Mouse (Mus musculus): ENCODE results near the gene Heg1. TPM values are rescaled to one million over a fixed set of nuclear protein-coding genes. Genes with fewer than 3 reads are reported as not detected.

The Heg1 gene
- polyA plus RNA-seq, 1 experiment from 2014 or later, result 4.6 TPM

GRCm38 (mm10) chr16:33696811-33697575, 12.8 kb downstream of the Heg1 start:
- no peak overlapping the region for H3K27ac ChIP-seq (ENCODE audit: low read length)
- no peak for ATAC-seq (ENCODE audit: low read depth)
- no peak overlapping the region for H3K4me2 ChIP-seq (ENCODE audit: low read depth, low read length)
- no peak overlapping the region for H3K9ac ChIP-seq (ENCODE audit: low read depth, low read length)
- no peaks in the 10 kb centered on the region for H3K36me3 ChIP-seq (ENCODE audit: control insufficient read depth, insufficient read depth)
- 54% methylated on average over 13 of the region's 13 CpGs for WGBS (ENCODE audit: insufficient replicate concordance)
- peaks cover 8% of the 10 kb centered on the region for H3K4me1 ChIP-seq (ENCODE audit: control insufficient read depth, low read depth, low read length)
- no peaks in the 10 kb centered on the region for H3K27me3 ChIP-seq (ENCODE audit: control insufficient read depth, insufficient read depth, low read depth, low read length)
- no peaks in the 10 kb centered on the region for H3K9me3 ChIP-seq (replicated peaks; ENCODE audit: control insufficient read depth, low read length)
- no peak overlapping the region for H3K4me3 ChIP-seq (ENCODE audit: low read depth, low read length)

DNA sequence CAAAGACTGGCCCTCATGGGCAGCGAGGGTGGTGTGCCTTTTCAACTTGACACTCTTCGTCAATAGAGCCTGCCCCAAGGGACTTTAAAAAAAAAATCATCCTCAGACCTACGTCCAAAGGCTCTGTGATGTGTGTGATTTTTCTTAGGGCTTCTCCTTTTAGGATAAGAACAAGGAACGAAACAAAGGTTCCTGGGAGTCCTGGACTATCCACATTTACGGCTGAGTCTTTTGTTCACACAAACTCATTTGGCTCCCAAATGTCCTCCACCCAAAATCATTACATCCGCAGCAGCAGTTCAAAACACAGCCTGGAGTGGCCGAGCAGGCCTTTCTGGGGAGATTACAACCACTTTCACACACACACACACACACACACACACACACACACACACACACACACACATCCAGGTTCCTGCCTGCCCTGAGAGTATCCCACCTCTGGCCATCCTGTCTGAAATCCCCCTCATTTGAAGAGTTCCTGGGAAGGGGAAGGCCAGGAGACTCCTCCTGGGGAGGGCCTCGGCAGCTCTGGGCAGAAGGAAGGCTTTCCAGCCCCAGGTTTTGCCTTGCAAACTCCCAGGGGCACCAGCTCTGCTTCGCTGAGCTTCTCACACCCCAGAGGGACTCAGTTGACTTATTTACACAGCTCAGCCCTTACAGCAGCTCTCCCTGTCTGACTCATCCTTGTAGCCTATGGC, 13.6 kb downstream of the Heg1 start:
- 63% methylated on average over 9 of the region's 9 CpGs for WGBS (ENCODE audit: insufficient replicate concordance)
- no peak overlapping the region for H3K4me3 ChIP-seq (ENCODE audit: low read depth, low read length)
- H3K27me3 ChIP-seq (ENCODE audit: control insufficient read depth, insufficient read depth, low read depth, low read length), result no peaks in the 10 kb centered on the region
- H3K27ac ChIP-seq (ENCODE audit: low read length), result no peak overlapping the region
- no peak overlapping the region for H3K4me2 ChIP-seq (ENCODE audit: low read depth, low read length)
- no peak for ATAC-seq (ENCODE audit: low read depth)
- no peak overlapping the region for H3K9ac ChIP-seq (ENCODE audit: low read depth, low read length)
- no peaks in the 10 kb centered on the region for H3K9me3 ChIP-seq (replicated peaks; ENCODE audit: control insufficient read depth, low read length)
- H3K36me3 ChIP-seq (ENCODE audit: control insufficient read depth, insufficient read depth), result no peaks in the 10 kb centered on the region
- peaks cover 8% of the 10 kb centered on the region for H3K4me1 ChIP-seq (ENCODE audit: control insufficient read depth, low read depth, low read length)

DNA sequence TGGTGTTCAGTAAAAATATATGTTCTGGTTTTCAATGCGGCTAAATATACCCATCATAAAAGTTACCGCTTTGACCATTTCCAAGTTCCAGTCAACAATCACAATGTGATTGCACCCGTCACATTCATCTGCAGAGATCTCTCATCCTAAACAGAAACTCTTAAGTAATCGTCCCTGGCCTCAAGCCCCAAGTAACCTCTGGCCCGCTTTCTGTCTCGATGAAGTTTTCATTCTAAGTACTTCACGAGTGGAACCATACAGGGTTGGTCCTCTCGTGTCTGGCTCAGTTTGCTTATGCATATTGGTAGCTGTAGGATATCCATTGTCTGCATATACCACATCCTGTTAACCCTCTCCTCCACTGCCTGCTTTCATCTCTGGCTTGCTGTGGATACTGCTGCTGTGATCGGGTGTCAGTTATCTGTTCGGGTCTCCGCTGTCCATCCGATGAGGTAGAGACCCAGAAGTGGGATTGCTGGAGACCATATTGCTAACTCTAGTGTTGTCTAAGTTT, 14.2 kb downstream of the Heg1 start:
- Histone ChIP-seq H3K27me3 (ENCODE audit: control insufficient read depth, insufficient read depth, low read depth, low read length) (no peaks in the 10 kb centered on the region), H3K4me3 (ENCODE audit: low read depth, low read length) (no peak overlapping the region), H3K9ac (ENCODE audit: low read depth, low read length) (no peak overlapping the region), H3K36me3 (ENCODE audit: control insufficient read depth, insufficient read depth) (no peaks in the 10 kb centered on the region), H3K9me3 (replicated peaks; ENCODE audit: control insufficient read depth, low read length) (no peaks in the 10 kb centered on the region), H3K4me1 (ENCODE audit: control insufficient read depth, low read depth, low read length) (peaks cover 6% of the 10 kb centered on the region), H3K27ac (ENCODE audit: low read length) (no peak overlapping the region), H3K4me2 (ENCODE audit: low read depth, low read length) (no peak overlapping the region)
- 59% methylated on average over 12 of the region's 12 CpGs for WGBS (ENCODE audit: insufficient replicate concordance)
- no peak for ATAC-seq (ENCODE audit: low read depth)

GRCm38 (mm10) chr16:33700584-33700983, 16.4 kb downstream of the Heg1 start:
- H3K4me3 ChIP-seq (ENCODE audit: low read depth, low read length), result no peak overlapping the region
- no peaks in the 10 kb centered on the region for H3K36me3 ChIP-seq (ENCODE audit: control insufficient read depth, insufficient read depth)
- H3K9me3 ChIP-seq (replicated peaks; ENCODE audit: control insufficient read depth, low read length), result no peaks in the 10 kb centered on the region
- H3K4me2 ChIP-seq (ENCODE audit: low read depth, low read length), result no peak overlapping the region
- H3K4me1 ChIP-seq (ENCODE audit: control insufficient read depth, low read depth, low read length), result peaks cover 6% of the 10 kb centered on the region
- no peak overlapping the region for H3K9ac ChIP-seq (ENCODE audit: low read depth, low read length)
- H3K27ac ChIP-seq (ENCODE audit: low read length), result no peak overlapping the region
- H3K27me3 ChIP-seq (ENCODE audit: control insufficient read depth, insufficient read depth, low read depth, low read length), result no peaks in the 10 kb centered on the region
- ATAC-seq (ENCODE audit: low read depth), result no peak
- WGBS (ENCODE audit: insufficient replicate concordance), result 65% methylated on average over 5 of the region's 5 CpGs

DNA sequence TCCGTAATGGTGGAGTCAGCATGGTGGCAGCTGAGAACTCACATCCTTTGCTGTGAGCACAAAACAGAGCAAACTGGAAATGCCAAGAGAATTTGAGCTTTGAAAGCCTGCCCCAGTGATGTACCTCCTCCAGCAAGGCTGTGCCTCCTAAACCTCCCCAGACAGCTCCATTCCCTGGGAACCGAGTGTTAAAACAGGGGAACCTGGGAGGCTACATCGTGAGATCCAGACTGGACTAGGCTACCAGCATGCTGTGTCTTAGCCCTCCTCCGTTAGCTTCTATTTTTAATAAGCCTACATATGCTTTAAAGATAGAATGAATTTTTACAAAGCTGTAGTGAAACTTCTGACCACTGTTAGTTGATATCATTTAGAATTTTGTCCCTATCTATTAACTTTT, 17.7 kb downstream of the Heg1 start:
- 80% methylated on average over 4 of the region's 4 CpGs for WGBS (ENCODE audit: insufficient replicate concordance)
- H3K4me2 ChIP-seq (ENCODE audit: low read depth, low read length), result no peak overlapping the region
- no peak overlapping the region for H3K9ac ChIP-seq (ENCODE audit: low read depth, low read length)
- H3K27me3 ChIP-seq (ENCODE audit: control insufficient read depth, insufficient read depth, low read depth, low read length), result no peaks in the 10 kb centered on the region
- ATAC-seq (ENCODE audit: low read depth), result no peak
- no peak overlapping the region for H3K4me3 ChIP-seq (ENCODE audit: low read depth, low read length)
- peaks cover 5% of the 10 kb centered on the region for H3K4me1 ChIP-seq (ENCODE audit: control insufficient read depth, low read depth, low read length)
- H3K36me3 ChIP-seq (ENCODE audit: control insufficient read depth, insufficient read depth), result no peaks in the 10 kb centered on the region
- no peak overlapping the region for H3K27ac ChIP-seq (ENCODE audit: low read length)
- no peaks in the 10 kb centered on the region for H3K9me3 ChIP-seq (replicated peaks; ENCODE audit: control insufficient read depth, low read length)

- 62% methylated on average over 9 of the region's 9 CpGs for WGBS (ENCODE audit: insufficient replicate concordance)
These were observed 20.1 kb downstream of the Heg1 start for GRCm38 (mm10) chr16:33704289-33704688.

DNA sequence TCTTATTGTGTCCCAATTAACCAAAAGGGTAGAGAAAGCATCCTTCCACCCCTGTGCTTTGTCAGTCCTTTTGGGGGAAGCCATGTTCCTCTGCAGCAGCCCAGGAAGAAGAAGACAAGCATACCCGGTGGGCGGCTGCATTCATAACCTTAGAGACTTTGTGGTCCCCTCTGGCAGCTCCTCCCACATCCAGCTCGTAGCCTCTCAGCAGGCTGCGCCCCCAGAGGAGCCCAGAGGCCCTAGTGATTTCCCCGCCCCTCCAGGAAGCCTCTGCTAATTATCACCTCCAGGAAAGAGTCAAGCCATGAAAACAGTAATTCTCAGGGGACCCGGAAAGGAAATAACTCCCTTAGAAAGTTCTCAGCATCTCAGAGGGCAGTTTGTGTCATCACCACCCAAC, 21.1 kb downstream of the Heg1 start:
- ATAC-seq (ENCODE audit: low read depth), result no peak
- no peaks in the 10 kb centered on the region for H3K9me3 ChIP-seq (replicated peaks; ENCODE audit: control insufficient read depth, low read length)
- H3K36me3 ChIP-seq (ENCODE audit: control insufficient read depth, insufficient read depth), result no peaks in the 10 kb centered on the region
- 29% methylated on average over 6 of the region's 6 CpGs for WGBS (ENCODE audit: insufficient replicate concordance)
- no peak overlapping the region for H3K4me3 ChIP-seq (ENCODE audit: low read depth, low read length)
- H3K27me3 ChIP-seq (ENCODE audit: control insufficient read depth, insufficient read depth, low read depth, low read length), result no peaks in the 10 kb centered on the region
- H3K9ac ChIP-seq (ENCODE audit: low read depth, low read length), result no peak overlapping the region
- no peak overlapping the region for H3K4me2 ChIP-seq (ENCODE audit: low read depth, low read length)
- no peaks in the 10 kb centered on the region; the same call in 1 of the 2 replicates for H3K4me1 ChIP-seq (ENCODE audit: control insufficient read depth, low read depth, low read length)
- no peak overlapping the region for H3K27ac ChIP-seq (ENCODE audit: low read length)

More at GRCm38 (mm10) chr16:33704289-33704688, 20.1 kb downstream of the Heg1 start:
- H3K27me3 ChIP-seq (ENCODE audit: control insufficient read depth, insufficient read depth, low read depth, low read length), result no peaks in the 10 kb centered on the region
- no peak overlapping the region for H3K4me3 ChIP-seq (ENCODE audit: low read depth, low read length)
- H3K27ac ChIP-seq (ENCODE audit: low read length), result no peak overlapping the region
- no peak overlapping the region for H3K4me2 ChIP-seq (ENCODE audit: low read depth, low read length)
- no peaks in the 10 kb centered on the region for H3K36me3 ChIP-seq (ENCODE audit: control insufficient read depth, insufficient read depth)
- no peak overlapping the region for H3K9ac ChIP-seq (ENCODE audit: low read depth, low read length)
- H3K4me1 ChIP-seq (ENCODE audit: control insufficient read depth, low read depth, low read length), result no peaks in the 10 kb centered on the region; the same call in 1 of the 2 replicates
- no peak for ATAC-seq (ENCODE audit: low read depth)
- no peaks in the 10 kb centered on the region for H3K9me3 ChIP-seq (replicated peaks; ENCODE audit: control insufficient read depth, low read length)

DNA sequence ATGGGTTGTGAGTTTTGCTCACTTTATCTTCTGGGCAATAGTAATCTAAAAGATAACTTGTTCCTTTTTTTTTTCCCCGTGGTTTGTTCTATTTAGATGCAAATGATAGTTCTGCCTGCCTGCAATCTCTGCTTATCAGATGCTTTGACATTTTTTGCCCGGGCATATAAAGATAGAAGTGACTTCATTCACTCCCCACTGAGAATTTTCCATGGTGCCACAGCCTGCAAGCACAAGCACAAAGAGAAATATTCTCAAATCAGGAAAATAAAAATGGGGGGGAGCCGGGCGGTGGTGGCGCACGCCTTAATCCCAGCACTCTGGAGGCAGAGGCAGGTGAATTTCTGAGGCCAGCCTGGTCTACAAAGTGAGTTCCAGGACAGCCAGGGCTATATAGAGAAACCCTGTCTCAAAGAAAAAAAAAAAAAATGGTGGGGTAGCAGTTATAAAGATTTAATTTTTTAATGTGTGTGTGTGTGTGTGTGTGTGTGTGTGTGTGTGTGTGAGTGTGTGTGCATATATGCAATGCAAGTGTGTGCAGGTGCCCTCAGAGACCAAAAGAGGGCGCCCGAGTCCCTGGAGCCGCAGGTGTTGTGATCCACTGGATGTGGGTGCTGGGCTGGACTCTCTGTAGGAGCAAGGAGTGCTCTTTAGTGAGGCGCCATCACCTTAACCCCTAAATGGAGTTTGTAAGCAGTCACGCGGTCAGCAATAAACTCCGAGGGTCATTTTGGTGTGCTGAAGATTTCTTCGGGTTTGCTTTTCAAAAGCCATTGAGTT, 22.1 kb downstream of the Heg1 start:
- H3K4me2 ChIP-seq (ENCODE audit: low read depth, low read length), result no peak overlapping the region
- ATAC-seq (ENCODE audit: low read depth), result no peak
- H3K36me3 ChIP-seq (ENCODE audit: control insufficient read depth, insufficient read depth), result peaks cover 2% of the 10 kb centered on the region; the same call in 1 of the 2 replicates
- no peak overlapping the region for H3K9ac ChIP-seq (ENCODE audit: low read depth, low read length)
- WGBS (ENCODE audit: insufficient replicate concordance), result 79% methylated on average over 14 of the region's 14 CpGs
- no peaks in the 10 kb centered on the region for H3K27me3 ChIP-seq (ENCODE audit: control insufficient read depth, insufficient read depth, low read depth, low read length)
- H3K4me3 ChIP-seq (ENCODE audit: low read depth, low read length), result no peak overlapping the region
- H3K27ac ChIP-seq (ENCODE audit: low read length), result no peak overlapping the region
- H3K4me1 ChIP-seq (ENCODE audit: control insufficient read depth, low read depth, low read length), result no peaks in the 10 kb centered on the region; the same call in 1 of the 2 replicates
- H3K9me3 ChIP-seq (replicated peaks; ENCODE audit: control insufficient read depth, low read length), result no peaks in the 10 kb centered on the region

Data from liver, embryonic 16.5 days (tissue).